Mouse (Mus musculus) limb, embryonic 15.5 days (tissue): ENCODE data around the gene Naaladl2. TPM values are rescaled to one million over a fixed set of nuclear protein-coding genes. Genes with fewer than 3 reads are reported as not detected.

ENCODE experiments used
- ATAC-seq: fragments of 200-750 bp; cut with Nextera tagmentation; 2 replicates; pipeline ENCODE4 v1.8.0; 2017; ENCODE audit warnings: low read depth, moderate TSS enrichment; ENCODE audit not compliant: insufficient number of reproducible peaks, low FRiP score, low TSS enrichment
- H3K27ac ChIP-seq: fragments of 300-500 bp; sonication (generic); 2 replicates; pipeline ENCODE4 v1.5.1; 2015; ENCODE audit warnings: moderate library complexity, mild to moderate bottlenecking, inconsistent platforms
- H3K27me3 ChIP-seq: fragments of 300-500 bp; sonication (generic); 2 replicates; pipeline ENCODE4 v1.6.1; 2015; ENCODE audit warnings: inconsistent platforms
- H3K36me3 ChIP-seq: fragments of 300-500 bp; sonication (generic); 2 replicates; pipeline ENCODE4 v1.6.1; 2015; ENCODE audit warnings: inconsistent platforms
- H3K4me1 ChIP-seq: fragments of 300-500 bp; sonication (generic); 2 replicates; pipeline ENCODE4 v1.6.1; 2015; ENCODE audit warnings: inconsistent platforms
- H3K4me2 ChIP-seq: fragments of 300-500 bp; sonication (generic); 2 replicates; pipeline ENCODE4 v1.6.1; 2015; ENCODE audit warnings: mild to moderate bottlenecking, inconsistent platforms
- H3K4me3 ChIP-seq: fragments of 300-500 bp; sonication (generic); 2 replicates; pipeline ENCODE4 v1.5.1; 2015; ENCODE audit warnings: mild to moderate bottlenecking, inconsistent platforms
- H3K9ac ChIP-seq: fragments of 300-500 bp; sonication (generic); 2 replicates; pipeline ENCODE4 v1.6.1; 2015; ENCODE audit warnings: inconsistent platforms
- H3K9me3 ChIP-seq: fragments of 300-500 bp; sonication (generic); 2 replicates; pipeline ENCODE4 v1.6.1; 2016; ENCODE audit warnings: inconsistent platforms
- WGBS: fragments of 180-500 bp; shearing (Covaris S2); methylation state at CpG from one replicate; pipeline ENCODE4 v1.1.7; 2015; 5-methylcytosine and 5-hydroxymethylcytosine counted together
- polyA plus RNA-seq: library from polyadenylated mRNA; unstranded; fragments of >200 nt; fragmentation: Nextera tagmentation; extraction: Ambion mirVana; gene quantifications from 2 replicates; pipeline ENCODE4 v1.2.1, GENCODE M21; 2015

Gene Naaladl2
- polyA plus RNA-seq, 1 experiment from 2014 or later = 2.3 TPM

DNA sequence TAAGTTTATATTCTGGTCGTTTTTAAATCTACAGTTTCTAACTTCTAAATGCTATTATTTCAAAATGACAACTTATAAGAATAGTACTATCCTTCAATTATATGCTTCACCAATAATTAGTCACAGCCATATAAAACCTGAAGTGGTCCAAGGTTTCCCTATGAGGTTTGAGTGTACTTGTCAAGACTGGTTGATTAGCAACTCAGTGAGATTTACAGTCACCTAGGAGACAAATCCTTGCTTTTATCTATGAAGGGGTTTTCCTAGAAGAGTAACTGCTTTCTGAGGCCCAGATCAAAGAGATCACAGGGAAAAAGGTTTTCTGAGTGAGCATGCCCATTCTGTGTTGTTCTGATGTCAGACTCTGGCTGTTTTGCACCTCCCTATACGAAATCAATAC is 222.2 kb downstream of the Naaladl2 start:
- no peak for ATAC-seq
- H3K4me2 ChIP-seq = no peak overlapping the region
- no peaks in the 10 kb centered on the region for H3K36me3 ChIP-seq
- H3K4me1 ChIP-seq = no peaks in the 10 kb centered on the region
- H3K4me3 ChIP-seq = no peak overlapping the region
- H3K9ac ChIP-seq = no peak overlapping the region
- no peak overlapping the region for H3K27ac ChIP-seq
- no peaks in the 10 kb centered on the region for H3K9me3 ChIP-seq
- H3K27me3 ChIP-seq = no peaks in the 10 kb centered on the region
- WGBS = 35% methylated on average over 2 of the region's 2 CpGs

DNA sequence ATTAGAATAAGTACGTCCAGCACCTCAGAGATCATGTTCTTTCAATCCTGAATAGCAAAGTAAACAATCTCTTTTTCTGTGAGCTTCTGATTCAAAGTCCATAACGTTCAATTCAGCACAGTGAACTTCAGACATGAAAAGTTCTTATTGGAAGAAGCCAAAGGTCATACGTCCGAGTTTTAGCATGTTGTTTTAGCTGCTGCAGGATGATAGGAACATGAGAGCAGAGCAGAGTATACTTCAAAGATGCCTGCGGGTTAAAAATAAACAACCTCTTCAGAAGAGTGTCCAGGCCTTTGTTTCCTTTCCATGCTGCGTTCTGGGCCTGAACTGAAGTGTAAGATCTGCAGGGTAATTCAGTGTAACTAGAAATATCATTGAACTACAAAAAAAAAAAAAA is 222.7 kb downstream of the Naaladl2 start:
- ATAC-seq = no peak
- WGBS = 59% methylated on average over 6 of the region's 6 CpGs
- Histone ChIP-seq H3K27me3 (no peaks in the 10 kb centered on the region), H3K4me2 (no peak overlapping the region), H3K36me3 (no peaks in the 10 kb centered on the region), H3K9ac (no peak overlapping the region), H3K4me3 (no peak overlapping the region), H3K4me1 (no peaks in the 10 kb centered on the region), H3K9me3 (no peaks in the 10 kb centered on the region), H3K27ac (no peak overlapping the region)

DNA sequence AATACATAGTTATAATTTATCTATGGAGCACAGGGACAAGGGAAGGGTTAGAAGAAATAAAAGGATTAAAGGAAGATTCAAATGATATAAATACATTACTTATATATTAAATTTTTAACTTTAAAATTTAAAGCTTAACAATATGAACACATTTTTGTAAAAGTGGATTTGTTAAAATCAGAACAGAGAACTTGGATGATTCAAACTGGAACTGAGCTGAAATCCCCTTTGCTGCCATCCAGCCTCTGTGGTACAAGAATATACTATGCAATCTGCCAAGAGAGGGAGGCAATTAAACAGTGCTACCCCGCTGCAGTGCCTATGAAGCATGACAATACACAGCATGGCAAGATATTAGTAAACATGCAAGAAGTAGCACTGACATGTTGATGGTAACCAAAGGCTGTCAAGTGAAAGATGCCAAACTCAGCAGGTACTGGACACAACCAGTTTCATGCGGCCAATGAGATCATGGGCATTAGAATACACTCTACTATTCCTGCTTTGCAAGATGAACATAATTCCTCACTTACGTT is 238.6 kb downstream of the Naaladl2 start:
- no peaks in the 10 kb centered on the region for H3K27me3 ChIP-seq
- no peak overlapping the region for H3K4me2 ChIP-seq
- no peaks in the 10 kb centered on the region for H3K36me3 ChIP-seq
- no peak overlapping the region for H3K9ac ChIP-seq
- no peaks in the 10 kb centered on the region for H3K4me1 ChIP-seq
- no peak overlapping the region for H3K27ac ChIP-seq
- H3K4me3 ChIP-seq = no peak overlapping the region
- 80% methylated on average over 3 of the region's 3 CpGs for WGBS
- no peak for ATAC-seq
- no peaks in the 10 kb centered on the region for H3K9me3 ChIP-seq

DNA sequence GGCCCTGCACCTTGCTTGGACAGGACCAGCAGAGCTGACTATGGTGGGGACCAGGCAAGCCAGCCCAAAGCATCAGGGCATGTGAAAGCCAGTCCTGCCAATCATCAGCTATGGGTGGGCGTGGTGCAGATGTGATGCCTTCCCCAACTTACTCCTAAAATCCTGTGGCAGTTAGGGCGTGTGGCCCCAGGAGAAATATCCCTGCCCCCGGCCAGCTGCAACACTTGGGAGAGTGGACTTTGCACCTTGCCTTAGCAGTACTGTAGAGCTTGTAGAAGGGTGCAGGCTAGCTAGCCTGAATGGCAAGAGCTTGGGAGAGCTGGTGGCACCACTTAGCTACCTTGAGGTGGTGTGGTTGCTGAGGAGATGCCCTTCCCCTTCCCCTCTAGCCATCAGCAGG is 255.3 kb downstream of the Naaladl2 start:
- H3K4me2 ChIP-seq = no peak overlapping the region
- no peak overlapping the region for H3K4me3 ChIP-seq
- no peaks in the 10 kb centered on the region for H3K27me3 ChIP-seq
- no peak for ATAC-seq
- 79% methylated on average over 3 of the region's 3 CpGs for WGBS
- H3K27ac ChIP-seq = no peak overlapping the region
- no peaks in the 10 kb centered on the region for H3K4me1 ChIP-seq
- H3K36me3 ChIP-seq = no peaks in the 10 kb centered on the region
- H3K9ac ChIP-seq = no peak overlapping the region
- no peaks in the 10 kb centered on the region for H3K9me3 ChIP-seq

DNA sequence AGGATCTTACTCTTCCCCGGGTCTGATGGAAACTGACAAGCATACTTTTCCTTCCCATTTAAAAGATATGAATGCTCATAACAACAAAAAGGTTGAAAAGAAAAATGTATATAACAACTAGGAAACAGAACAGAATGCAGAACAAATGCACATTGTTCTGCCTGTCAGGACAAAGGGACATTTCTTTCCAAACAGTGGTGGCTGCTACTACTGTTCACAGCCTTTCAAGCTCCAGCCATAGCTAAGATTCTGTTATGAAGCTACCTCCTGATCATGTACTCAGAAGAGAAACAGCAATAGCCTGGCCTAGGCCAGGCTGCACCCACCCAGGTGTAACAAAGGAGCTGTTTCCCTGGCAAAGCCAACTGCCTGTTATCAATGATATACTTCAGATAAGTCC is 271.8 kb downstream of the Naaladl2 start:
- Histone ChIP-seq H3K4me3 (no peak overlapping the region), H3K4me2 (no peak overlapping the region), H3K9ac (no peak overlapping the region), H3K9me3 (no peaks in the 10 kb centered on the region), H3K4me1 (no peaks in the 10 kb centered on the region), H3K36me3 (no peaks in the 10 kb centered on the region), H3K27ac (no peak overlapping the region), H3K27me3 (no peaks in the 10 kb centered on the region)
- 89% methylated on average over 1 of the region's 1 CpGs for WGBS
- no peak for ATAC-seq

DNA sequence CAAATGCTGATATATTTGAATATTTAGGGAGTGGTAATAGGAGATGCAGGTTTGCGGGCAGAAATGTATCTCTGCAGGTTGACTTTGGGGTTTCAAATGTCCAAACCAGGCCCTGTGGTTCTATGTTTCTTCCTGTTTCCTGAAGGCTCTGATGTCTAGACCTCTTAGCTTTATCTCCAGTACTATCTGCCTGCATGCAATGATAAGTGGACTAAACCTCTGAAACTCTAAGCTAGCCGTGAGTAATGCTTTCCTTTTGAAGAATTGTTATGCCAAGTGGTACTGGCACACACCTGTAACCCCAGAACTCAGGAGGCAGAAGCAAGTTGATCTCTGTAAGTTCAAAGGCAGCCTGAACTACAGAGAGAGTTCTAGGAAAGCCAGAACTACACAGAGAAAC is 291.1 kb downstream of the Naaladl2 start:
- H3K4me1 ChIP-seq = no peaks in the 10 kb centered on the region
- H3K4me3 ChIP-seq = no peak overlapping the region
- WGBS = 73% methylated on average over 2 of the region's 2 CpGs
- H3K4me2 ChIP-seq = no peak overlapping the region
- no peaks in the 10 kb centered on the region for H3K36me3 ChIP-seq
- no peak for ATAC-seq
- H3K9me3 ChIP-seq = no peaks in the 10 kb centered on the region
- H3K9ac ChIP-seq = no peak overlapping the region
- no peak overlapping the region for H3K27ac ChIP-seq
- H3K27me3 ChIP-seq = no peaks in the 10 kb centered on the region

DNA sequence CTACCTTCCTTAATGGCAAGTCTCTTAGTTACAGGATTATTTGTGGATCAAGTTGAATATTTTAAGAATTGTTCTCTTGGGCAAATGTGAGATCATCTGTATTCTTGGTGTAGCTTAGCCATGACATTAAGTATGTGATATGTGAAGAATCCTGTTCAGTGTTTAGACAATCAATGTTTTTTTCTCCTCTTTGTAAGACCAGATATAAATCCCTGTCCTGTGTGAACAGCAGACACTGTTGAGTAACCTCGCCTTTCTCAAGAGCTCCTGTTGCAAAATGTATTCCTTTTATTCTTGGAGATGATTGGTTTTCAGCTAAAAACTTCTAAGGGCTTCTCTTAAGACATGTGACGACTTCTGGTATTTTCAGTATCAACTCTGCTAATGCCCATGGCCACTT is 347.3 kb downstream of the Naaladl2 start:
- 61% methylated on average over 2 of the region's 2 CpGs for WGBS
- no peak for ATAC-seq
- no peak overlapping the region for H3K9ac ChIP-seq
- H3K4me2 ChIP-seq = no peak overlapping the region
- no peaks in the 10 kb centered on the region for H3K4me1 ChIP-seq
- H3K36me3 ChIP-seq = no peaks in the 10 kb centered on the region
- H3K9me3 ChIP-seq = no peaks in the 10 kb centered on the region
- no peak overlapping the region for H3K4me3 ChIP-seq
- no peaks in the 10 kb centered on the region for H3K27me3 ChIP-seq
- no peak overlapping the region for H3K27ac ChIP-seq

DNA sequence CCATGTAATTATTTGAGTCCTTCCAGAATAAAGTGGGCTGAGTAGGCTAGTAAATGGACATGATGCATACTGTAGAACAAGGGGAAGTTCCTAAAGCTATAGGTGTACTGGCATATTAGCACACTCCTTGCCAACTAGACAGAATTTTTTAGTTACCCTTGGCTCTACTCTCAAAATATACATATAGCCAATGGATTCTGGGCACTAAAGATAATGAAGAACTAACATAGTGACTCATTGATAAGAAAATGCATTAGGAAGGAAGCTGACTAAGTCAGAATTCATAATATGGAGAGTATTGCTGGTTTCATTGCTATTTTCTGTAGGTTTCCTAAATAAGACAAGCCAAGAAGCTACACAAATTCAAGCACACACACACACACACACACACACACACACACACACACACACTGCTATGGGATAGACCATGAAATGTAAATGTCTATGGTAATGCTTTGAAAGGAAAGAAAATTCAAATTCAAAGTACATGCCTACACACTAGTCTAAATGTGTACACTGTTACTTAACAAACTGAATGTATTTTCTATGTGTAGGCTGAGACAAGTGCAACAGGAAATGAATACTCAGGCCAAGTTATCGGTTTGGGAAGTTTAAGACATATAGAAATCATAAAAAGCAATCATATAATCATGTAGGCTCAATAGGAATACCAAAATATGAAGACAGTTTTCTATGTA is 356.5 kb downstream of the Naaladl2 start:
- Histone ChIP-seq H3K4me2 (no peak overlapping the region), H3K4me3 (no peak overlapping the region), H3K27ac (no peak overlapping the region), H3K9ac (no peak overlapping the region), H3K36me3 (no peaks in the 10 kb centered on the region), H3K4me1 (0 out of 2 replicates have a peak, but pooled peaks cover 3% of the 10 kb centered on the region), H3K27me3 (no peaks in the 10 kb centered on the region), H3K9me3 (no peaks in the 10 kb centered on the region)
- ATAC-seq = no peak
- 73% methylated on average over 1 of the region's 1 CpGs for WGBS

DNA sequence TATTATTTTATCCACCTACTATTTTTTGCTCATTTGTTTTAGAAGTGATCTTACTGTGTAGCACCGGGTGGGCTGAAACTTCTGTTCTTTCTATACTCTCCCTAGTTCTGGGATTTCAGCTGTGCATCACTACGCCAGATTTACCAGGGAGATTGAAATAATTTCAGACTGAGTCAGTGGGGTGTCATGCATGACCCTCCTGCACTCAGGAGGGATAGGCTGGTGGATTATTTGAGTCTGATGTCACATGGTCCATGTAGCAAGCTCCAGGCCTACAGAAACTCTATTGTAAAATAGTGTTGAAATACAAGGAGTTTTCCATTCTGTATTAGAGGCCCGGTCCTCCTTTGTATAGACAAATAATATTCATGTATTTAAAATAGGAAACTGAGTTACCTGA is 360.0 kb downstream of the Naaladl2 start:
- Histone ChIP-seq H3K27ac (no peak overlapping the region), H3K4me1 (0 out of 2 replicates have a peak, but pooled peaks cover 3% of the 10 kb centered on the region)
- WGBS = 87% methylated on average over 3 of the region's 3 CpGs

DNA sequence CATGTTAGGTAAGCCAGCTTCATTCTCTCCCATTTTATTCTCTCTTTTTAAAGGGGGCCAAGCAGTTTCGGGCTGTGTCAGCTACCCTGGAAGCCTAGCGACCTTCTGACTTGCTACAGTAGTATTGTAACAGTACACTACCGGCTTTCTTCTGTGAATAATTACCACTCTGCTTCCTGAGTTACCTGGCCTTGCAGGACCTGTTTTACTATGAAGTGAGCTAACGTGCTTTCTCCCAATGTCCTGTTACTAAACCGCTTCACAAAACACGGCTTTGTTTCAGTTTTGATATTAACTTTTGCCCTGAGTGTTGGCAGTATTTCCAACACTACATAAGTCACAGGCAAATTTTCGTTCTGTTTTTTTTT is 360.6 kb downstream of the Naaladl2 start:
- 38% methylated on average over 7 of the region's 7 CpGs for WGBS
- Histone ChIP-seq H3K9ac (no peak overlapping the region), H3K27me3 (no peaks in the 10 kb centered on the region), H3K36me3 (no peaks in the 10 kb centered on the region), H3K4me1 (0 out of 2 replicates have a peak, but pooled peaks cover 3% of the 10 kb centered on the region), H3K27ac (no peak overlapping the region), H3K4me2 (peak overlapping the region; percentile 22; the same call in 1 of the 2 replicates), H3K9me3 (no peaks in the 10 kb centered on the region), H3K4me3 (no peak overlapping the region)
- no peak for ATAC-seq

More for the DNA sequence above, 360.0 kb downstream of the Naaladl2 start:
- no peak for ATAC-seq
- Histone ChIP-seq H3K36me3 (no peaks in the 10 kb centered on the region), H3K4me3 (no peak overlapping the region), H3K9me3 (no peaks in the 10 kb centered on the region), H3K9ac (no peak overlapping the region), H3K27me3 (no peaks in the 10 kb centered on the region), H3K4me2 (no peak overlapping the region)

DNA sequence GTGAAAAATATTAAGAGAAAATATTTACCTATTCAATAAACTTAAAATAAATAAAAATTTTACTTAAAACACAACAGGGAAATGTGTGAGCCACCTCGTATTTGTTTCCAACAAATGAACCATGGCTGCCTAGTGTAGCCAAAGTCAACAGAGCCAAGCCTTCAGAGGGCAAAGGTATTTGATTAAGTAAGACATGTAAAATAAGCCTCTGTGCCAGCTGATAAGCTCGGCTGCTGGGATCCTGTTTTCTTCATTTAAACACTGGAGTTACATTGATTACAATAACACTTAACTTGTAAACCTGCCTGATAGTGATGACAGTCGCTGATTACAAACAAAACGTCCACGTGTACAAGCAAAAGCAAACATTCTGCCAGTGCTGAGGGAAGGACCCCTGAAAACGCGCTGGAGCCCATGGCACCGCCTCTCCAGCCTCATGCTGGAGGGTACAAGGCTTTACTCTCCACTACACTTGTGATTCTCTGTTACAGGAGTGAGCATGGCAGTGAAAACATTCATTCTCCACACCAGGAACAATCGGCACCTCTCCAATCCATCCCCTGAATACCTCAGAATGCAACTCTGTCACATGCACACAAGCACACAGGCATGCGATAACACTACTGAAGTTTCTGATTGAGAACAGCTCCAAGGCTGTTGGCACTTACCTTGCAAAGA is 361.1 kb downstream of the Naaladl2 start:
- ATAC-seq = no peak
- WGBS = 47% methylated on average over 10 of the region's 10 CpGs
- Histone ChIP-seq H3K9ac (no peak overlapping the region), H3K9me3 (no peaks in the 10 kb centered on the region), H3K4me3 (no peak overlapping the region; the same call in 1 of the 2 replicates), H3K4me1 (0 out of 2 replicates have a peak, but pooled peaks cover 3% of the 10 kb centered on the region), H3K4me2 (peak overlapping the region; percentile 22; the same call in 1 of the 2 replicates), H3K27ac (no peak overlapping the region), H3K36me3 (no peaks in the 10 kb centered on the region), H3K27me3 (no peaks in the 10 kb centered on the region)

DNA sequence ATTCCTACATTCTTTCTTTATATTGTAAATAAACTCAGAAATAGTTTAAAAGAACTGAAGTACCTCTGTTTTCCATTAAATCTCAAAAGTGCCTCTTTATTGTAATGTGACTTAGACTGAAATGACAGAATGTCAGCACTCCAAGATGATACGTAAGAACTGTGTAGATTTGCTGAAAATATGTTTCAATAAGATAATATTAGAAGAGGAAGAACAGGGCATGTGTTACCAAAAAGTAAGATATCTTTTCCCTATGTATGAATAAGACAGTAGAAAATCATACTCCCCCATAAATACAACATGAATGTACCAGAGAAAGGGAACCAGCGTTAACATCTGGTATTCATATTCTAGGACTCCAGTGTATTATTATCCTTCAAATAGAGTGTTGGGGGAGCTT is 362.4 kb downstream of the Naaladl2 start:
- 58% methylated on average over 2 of the region's 2 CpGs for WGBS
- H3K4me3 ChIP-seq = no peak overlapping the region
- H3K9ac ChIP-seq = no peak overlapping the region
- H3K4me2 ChIP-seq = no peak overlapping the region
- H3K9me3 ChIP-seq = no peaks in the 10 kb centered on the region
- H3K27ac ChIP-seq = no peak overlapping the region
- 0 out of 2 replicates have a peak, but pooled peaks cover 3% of the 10 kb centered on the region for H3K4me1 ChIP-seq
- no peaks in the 10 kb centered on the region for H3K36me3 ChIP-seq
- H3K27me3 ChIP-seq = no peaks in the 10 kb centered on the region
- ATAC-seq = no peak
